25 mouse cellular contexts compared by ENCODE assay signal in the genomic region with DNA sequence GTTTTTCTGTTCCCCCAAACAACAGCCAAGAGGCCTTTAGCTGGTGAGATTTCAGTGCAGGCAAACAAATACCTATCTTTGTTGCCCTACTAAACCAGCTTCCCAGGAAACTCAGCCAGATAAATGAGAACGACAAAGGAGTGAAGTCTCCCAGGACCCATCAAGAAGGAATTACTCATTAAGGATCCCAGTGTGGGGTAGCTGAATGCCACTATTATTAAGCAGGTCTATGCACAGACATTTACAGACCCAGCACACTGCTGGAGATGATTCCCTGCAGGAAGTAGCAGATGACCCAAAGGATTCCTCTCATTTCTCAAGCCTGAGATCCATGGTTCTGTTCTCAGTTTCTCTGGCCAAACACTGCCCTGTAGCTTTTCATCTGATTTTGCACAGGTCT.
DNase-seq lines count a peak whose midpoint lies in the region; ATAC-seq lines count a peak whose summit lies in the region.
"Had no signal": no experiment of that assay in that cellular context is flagged by ENCODE, and none has a peak within 500 bp of the region (broad histone marks: within the 10 kb centered on the region; RNA-seq: fewer than 3 reads in every experiment).

No protein-coding gene starts in this region.

- H3K36me3 ChIP-seq in heart, embryonic 12.5 days: no peaks in the 10 kb centered on the region
- H3K36me3 ChIP-seq in neural tube, embryonic 15.5 days: no peaks in the 10 kb centered on the region
- H3K36me3 ChIP-seq: embryonic facial prominence, embryonic 12.5 days; forebrain, embryonic 15.5 days; heart, embryonic 13.5 days; intestine, embryonic 15.5 days; limb, embryonic 15.5 days; liver, embryonic 15.5 days; lung, embryonic 15.5 days; midbrain, embryonic 13.5 days had no signal

- intact Hi-C loops in heart, postnatal 14 days (cut with DNase I): loop anchor here (10.0 kb wide), 1 partner anchor 208 kb away; no protein-coding TSS in a partner anchor

- ATAC-seq in heart, embryonic 12.5 days (ENCODE audit: insufficient number of reproducible peaks, low FRiP score): no peak
- ATAC-seq in neural tube, embryonic 15.5 days (ENCODE audit: low FRiP score): 0 out of 2 replicates have a peak, but pooled peaks have one; percentile 63
- ATAC-seq: activated CD4-positive, CD25-positive, alpha-beta regulatory T cell, adult 4 months; CD4-positive, CD25-positive, alpha-beta regulatory T cell, adult 4 months; forebrain, embryonic 15.5 days; intestine, embryonic 15.5 days; midbrain, embryonic 13.5 days had no signal

- no peak overlapping the region for H3K9ac ChIP-seq in heart, embryonic 12.5 days
- no peak overlapping the region for H3K9ac ChIP-seq in neural tube, embryonic 15.5 days (replicated peaks)
- H3K9ac ChIP-seq: embryonic facial prominence, embryonic 12.5 days; forebrain, embryonic 15.5 days; heart, embryonic 13.5 days; intestine, embryonic 15.5 days; limb, embryonic 15.5 days; liver, embryonic 15.5 days; lung, embryonic 15.5 days; midbrain, embryonic 13.5 days had no signal

- no peak for DNase-seq in heart, postnatal 14 days
- peak; percentile 4 to 12 for DNase-seq in layer of hippocampus, postnatal 10 days (ENCODE audit: low spot score in 2 of 2)
- no peak for DNase-seq in layer of hippocampus, adult 11-12 months (ENCODE audit: low spot score)
- DNase-seq in ZHBTc4 (ENCODE audit: low read depth, low spot score): peak; percentile 5
- no peak for DNase-seq in T-cell, adult 2 months (ENCODE audit: low spot score)
- DNase-seq: adrenal gland, adult 8-10 months; cerebellum, adult 18-20 months; heart, postnatal 36 days; left cerebral cortex, postnatal 4 days; lung, postnatal 36 days; thymus, postnatal 14 days had no signal

- H3K27me3 ChIP-seq in heart, embryonic 12.5 days (replicated peaks): no peaks in the 10 kb centered on the region
- no peaks in the 10 kb centered on the region for H3K27me3 ChIP-seq in neural tube, embryonic 15.5 days (replicated peaks)
- H3K27me3 ChIP-seq: embryonic facial prominence, embryonic 12.5 days; forebrain, embryonic 15.5 days; heart, embryonic 13.5 days; intestine, embryonic 15.5 days; limb, embryonic 15.5 days; liver, embryonic 15.5 days; lung, embryonic 15.5 days; midbrain, embryonic 13.5 days had no signal

- H3K4me3 ChIP-seq in heart, embryonic 12.5 days: no peak overlapping the region
- H3K4me3 ChIP-seq in neural tube, embryonic 15.5 days (replicated peaks): no peak overlapping the region
- H3K4me3 ChIP-seq: embryonic facial prominence, embryonic 12.5 days; erythroblast, embryonic 14.5 days; forebrain, embryonic 15.5 days; heart, embryonic 13.5 days; intestine, embryonic 15.5 days; limb, embryonic 15.5 days; liver, embryonic 15.5 days; lung, embryonic 15.5 days; megakaryocyte, embryonic 14.5 days; midbrain, embryonic 13.5 days had no signal

- 0 out of 2 replicates have a peak overlapping the region, but pooled peaks have one; percentile 7 for H3K27ac ChIP-seq in heart, embryonic 12.5 days (ENCODE audit: poor library complexity, severe bottlenecking)
- H3K27ac ChIP-seq in neural tube, embryonic 15.5 days (replicated peaks): peak overlapping the region; percentile 42; the same call in 1 of the 2 replicates
- H3K27ac ChIP-seq: embryonic facial prominence, embryonic 12.5 days; forebrain, embryonic 15.5 days; heart, embryonic 13.5 days; intestine, embryonic 15.5 days; limb, embryonic 15.5 days; liver, embryonic 15.5 days; lung, embryonic 15.5 days; midbrain, embryonic 13.5 days had no signal

- H3K4me1 ChIP-seq in heart, embryonic 12.5 days (replicated peaks): peaks cover 7% of the 10 kb centered on the region; the same call in 1 of the 2 replicates
- H3K4me1 ChIP-seq in neural tube, embryonic 15.5 days: peaks cover 10% of the 10 kb centered on the region
- H3K4me1 ChIP-seq: forebrain, embryonic 15.5 days; intestine, embryonic 15.5 days; limb, embryonic 15.5 days; liver, embryonic 15.5 days had no signal

- 16% methylated on average over 1 of the region's 1 CpGs for WGBS in heart, embryonic 12.5 days
- WGBS in neural tube, embryonic 15.5 days: 12% methylated on average over 1 of the region's 1 CpGs

- no peaks in the 10 kb centered on the region for H3K9me3 ChIP-seq in heart, embryonic 12.5 days (replicated peaks)
- H3K9me3 ChIP-seq in neural tube, embryonic 15.5 days (replicated peaks): no peaks in the 10 kb centered on the region
- H3K9me3 ChIP-seq: embryonic facial prominence, embryonic 12.5 days; forebrain, embryonic 15.5 days; heart, embryonic 13.5 days; intestine, embryonic 15.5 days; limb, embryonic 15.5 days; liver, embryonic 15.5 days; lung, embryonic 15.5 days; megakaryocyte, embryonic 14.5 days; midbrain, embryonic 13.5 days had no signal

- H3K4me2 ChIP-seq in heart, embryonic 12.5 days: no peak overlapping the region
- H3K4me2 ChIP-seq in neural tube, embryonic 15.5 days: no peak overlapping the region
- H3K4me2 ChIP-seq: embryonic facial prominence, embryonic 12.5 days; forebrain, embryonic 15.5 days; heart, embryonic 13.5 days; intestine, embryonic 15.5 days; limb, embryonic 15.5 days; liver, embryonic 15.5 days; lung, embryonic 15.5 days; midbrain, embryonic 13.5 days had no signal

Comparison
In these comparisons a context has a peak if more than half of its experiments do, and no peak if none do; other contexts are left out.
1. DNase-seq: peak in layer of hippocampus, postnatal 10 days (2 of 2) and ZHBTc4 (single experiment); none in heart, postnatal 14 days (0 of 2), layer of hippocampus, adult 11-12 months (single experiment) and T-cell, adult 2 months (single experiment).